Mouse (Mus musculus) CD4-positive, CD25-positive, alpha-beta regulatory T cell, adult 2 months (primary cell): Measurements from ENCODE around the gene Nodal.

ENCODE experiments used
- DNase-seq: peaks from one replicate; pipeline ENCODE4 v3.0.0-alpha.2; 2012; ENCODE audit warnings: low read depth, low spot score

Gene Nodal

GRCm38 (mm10) chr10:61398125-61398524, 19.6 kb upstream of the Nodal start:
- no peak for DNase-seq

DNA sequence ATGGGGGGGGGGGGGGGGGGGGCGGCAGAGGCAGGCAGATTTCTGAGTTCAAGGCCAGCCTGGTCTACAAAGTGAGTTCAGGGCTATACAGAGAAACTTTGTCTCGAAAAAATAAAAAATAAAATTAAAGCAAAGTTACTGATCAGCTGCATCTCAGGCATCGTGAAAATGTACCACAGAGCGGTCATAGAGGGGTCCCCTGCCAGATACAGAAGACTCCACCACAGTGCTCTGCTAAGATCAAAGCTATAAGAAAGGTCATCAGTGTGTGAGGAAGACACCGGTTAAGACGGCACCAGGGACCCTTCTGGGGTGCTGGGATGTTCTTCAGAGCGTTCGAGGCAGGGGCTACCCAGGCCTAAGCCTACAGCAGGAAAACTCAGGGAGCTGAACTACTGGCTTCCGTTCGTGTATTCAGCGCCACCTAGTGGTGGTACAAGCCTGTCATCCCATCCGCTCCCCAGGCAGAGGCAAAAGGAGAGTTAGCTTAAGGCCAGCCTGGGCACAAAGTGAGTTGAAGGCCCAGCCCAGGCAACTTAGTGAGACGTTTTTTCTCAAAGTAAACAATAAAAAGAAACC, 18.5 kb upstream of the Nodal start:
- DNase-seq = peak; percentile 83

- no peak for DNase-seq
These were observed 17.4 kb upstream of the Nodal start for GRCm38 (mm10) chr10:61400407-61400806.

DNA sequence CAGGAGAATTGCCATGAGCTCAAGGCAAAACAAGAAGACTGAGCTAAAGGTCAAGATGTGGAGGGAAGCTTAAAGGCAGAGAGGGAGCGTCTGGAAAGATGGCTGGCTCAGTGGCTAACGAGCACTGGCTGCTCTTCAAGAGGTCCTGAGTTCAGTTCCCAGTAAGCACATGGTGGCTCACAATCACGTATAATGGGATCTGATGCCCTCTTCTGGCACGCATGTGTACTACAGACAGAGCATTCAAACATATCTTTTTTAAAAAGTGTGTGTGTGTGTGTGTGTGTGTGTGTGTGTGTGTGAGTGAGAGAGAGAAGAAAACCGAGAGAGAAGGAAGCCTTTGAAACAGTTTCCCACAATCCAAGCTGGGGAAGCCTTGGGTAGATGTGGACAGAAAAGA, 15.3 kb upstream of the Nodal start:
- DNase-seq = peak; percentile 33

DNA sequence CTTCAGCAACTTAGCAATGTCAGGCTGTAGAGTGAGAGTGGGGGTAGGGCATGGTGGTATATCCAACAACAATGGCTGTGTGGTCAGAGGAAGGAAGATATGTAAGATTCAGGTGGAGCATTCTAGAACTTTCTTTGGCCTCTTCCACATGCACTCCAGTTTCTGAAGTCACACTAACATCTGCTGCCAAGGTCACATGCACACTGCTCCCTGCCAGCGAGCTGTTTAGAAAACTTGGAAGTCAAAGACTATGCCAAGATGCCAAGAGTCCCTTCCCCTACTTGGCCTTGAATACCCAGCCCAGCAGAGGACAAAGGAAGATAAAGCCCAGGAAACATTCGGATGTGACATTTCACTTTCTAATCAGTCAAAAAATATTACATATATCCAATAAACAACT, 14.9 kb upstream of the Nodal start:
- no peak for DNase-seq

GRCm38 (mm10) chr10:61405958-61406357, 11.8 kb upstream of the Nodal start:
- no peak for DNase-seq

- no peak for DNase-seq
These were observed 8.0 kb upstream of the Nodal start for GRCm38 (mm10) chr10:61409776-61410175.

GRCm38 (mm10) chr10:61410193-61410592, 7.6 kb upstream of the Nodal start:
- no peak for DNase-seq

- no peak for DNase-seq
These were observed 4.7 kb upstream of the Nodal start for GRCm38 (mm10) chr10:61412910-61413625.

GRCm38 (mm10) chr10:61415240-61415639, 2.5 kb upstream of the Nodal start:
- no peak for DNase-seq

GRCm38 (mm10) chr10:61415890-61416289, 1.9 kb upstream of the Nodal start:
- no peak for DNase-seq

GRCm38 (mm10) chr10:61416561-61416960, 1.2 kb upstream of the Nodal start:
- no peak for DNase-seq

DNA sequence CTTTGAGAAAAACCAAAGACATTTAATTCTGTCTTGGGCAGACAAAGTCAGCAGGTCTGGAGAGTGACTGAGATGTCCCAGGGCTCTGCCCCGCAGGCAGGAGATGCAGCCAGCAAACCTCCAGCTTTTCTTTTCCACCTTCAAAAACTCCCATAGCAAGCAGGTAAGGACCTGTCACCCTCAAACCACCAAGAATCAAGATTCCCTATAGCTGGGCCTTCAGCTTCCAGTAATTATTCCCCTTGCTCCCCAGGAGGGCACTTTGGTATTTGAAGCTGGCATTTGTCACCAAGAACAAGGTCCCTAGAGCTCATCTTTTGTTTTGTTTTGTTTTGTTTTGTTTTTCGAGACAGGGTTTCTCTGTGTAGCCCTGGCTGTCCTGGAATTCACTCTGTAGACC, 726 bp upstream of the Nodal start:
- DNase-seq = no peak

- DNase-seq = peak; percentile 12
These were observed 544 bp downstream of the Nodal start for GRCm38 (mm10) chr10:61418131-61418900.

GRCm38 (mm10) chr10:61419146-61419545, 1.4 kb downstream of the Nodal start:
- DNase-seq = no peak

DNA sequence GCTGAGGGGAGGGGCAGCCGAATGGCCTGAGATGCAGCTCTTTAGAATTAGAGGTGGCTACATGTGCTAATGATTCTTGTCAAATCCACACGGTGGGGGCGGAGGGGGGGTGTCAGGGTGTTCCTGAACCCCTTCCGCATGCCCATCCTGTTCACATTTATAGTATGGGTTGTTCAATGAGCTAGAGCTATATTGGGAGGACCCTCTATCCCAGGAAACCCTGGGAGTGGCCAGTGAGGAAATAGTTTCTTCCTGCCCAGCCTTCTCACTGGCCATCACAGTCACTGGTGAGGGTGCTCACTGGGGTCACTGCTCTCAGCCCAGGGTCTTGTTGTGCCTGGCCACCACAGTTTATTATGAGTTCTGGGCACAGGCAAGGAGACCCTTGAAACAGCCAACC, 2.2 kb downstream of the Nodal start:
- DNase-seq = no peak

- DNase-seq = no peak
These were observed 5.1 kb downstream of the Nodal start for GRCm38 (mm10) chr10:61422861-61423260.

GRCm38 (mm10) chr10:61423289-61423688, 5.5 kb downstream of the Nodal start:
- DNase-seq = peak; percentile 55

DNA sequence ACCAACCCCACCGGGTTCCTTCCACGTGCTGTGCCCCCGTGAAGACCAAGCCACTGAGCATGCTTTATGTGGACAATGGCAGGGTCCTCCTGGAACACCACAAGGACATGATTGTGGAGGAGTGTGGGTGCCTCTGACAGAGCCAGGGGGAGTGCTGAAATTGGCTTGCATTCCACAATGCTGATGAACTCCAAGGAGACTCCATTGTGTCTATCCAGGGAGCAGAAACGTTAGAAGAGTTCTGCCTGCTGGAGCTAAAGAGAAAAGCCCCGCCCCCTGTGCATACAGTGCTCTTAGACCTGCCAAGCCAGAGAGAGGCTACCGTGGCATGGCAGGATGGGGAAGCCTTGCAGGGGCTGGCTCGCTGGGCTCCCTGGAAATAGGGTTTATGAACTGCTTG, 6.7 kb downstream of the Nodal start:
- no peak for DNase-seq

- no peak for DNase-seq
These were observed 7.3 kb downstream of the Nodal start for GRCm38 (mm10) chr10:61425047-61425446.

- DNase-seq = no peak
These were observed 8.5 kb downstream of the Nodal start for GRCm38 (mm10) chr10:61426251-61426757.

- DNase-seq = no peak
These were observed 10.2 kb downstream of the Nodal start for GRCm38 (mm10) chr10:61427951-61428350.

DNA sequence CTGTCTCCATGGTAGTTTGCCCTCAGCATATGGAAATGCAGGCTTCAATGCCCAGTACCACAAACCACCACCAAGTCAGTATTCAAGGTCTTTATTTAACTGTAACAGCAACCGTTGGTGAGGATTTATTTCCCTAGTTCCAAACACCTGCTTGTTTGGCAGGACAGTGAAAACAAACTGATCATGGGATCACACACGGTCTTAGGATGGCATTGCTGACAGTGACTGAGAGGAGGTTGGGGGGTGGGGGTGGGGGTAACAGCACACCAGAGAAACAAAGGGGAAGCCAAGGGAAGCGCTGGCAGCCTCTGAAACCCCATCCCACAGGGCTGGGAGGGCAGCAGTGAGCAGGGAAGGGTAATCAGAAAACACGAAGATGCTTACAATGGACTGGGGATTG, 10.6 kb downstream of the Nodal start:
- DNase-seq = no peak
